Mouse (Mus musculus) CH12.LX (cell line): ENCODE results near the gene Rgl1. TPM values are rescaled to one million over a fixed set of nuclear protein-coding genes. Genes with fewer than 3 reads are reported as not detected.
A peak's percentile ranks its signal among the peaks of the same experiment; 100 is the strongest.

Experiments
- DNase-seq: peaks from one replicate; pipeline ENCODE4 v3.0.0-alpha.2; 2013; ENCODE audit errors: extremely low read depth
- H3K27ac ChIP-seq: 2 replicates; pipeline ENCODE4 v1.5.1; 2012; ENCODE audit warnings: low read depth, mild to moderate bottlenecking, control low read depth, moderate library complexity; ENCODE audit not compliant: insufficient read depth
- H3K27me3 ChIP-seq: replicated peaks from 2 replicates; pipeline ENCODE3; 2012; ENCODE audit warnings: inconsistent platforms
- H3K36me3 ChIP-seq, 2 experiments: replicated peaks in 1 of 2; 2 replicates each; pipeline versions ENCODE3 to v1.6.1; 2012; ENCODE audit warnings: inconsistent platforms in 1 of 2, low read length in 1 of 2, mild to moderate bottlenecking in 1 of 2, mixed read lengths in 1 of 2, moderate library complexity in 1 of 2; ENCODE audit not compliant: control insufficient read depth in 1 of 2, insufficient read depth in 1 of 2
- H3K4me1 ChIP-seq, 2 experiments: 2 replicates each; pipeline ENCODE4 v1.6.1; 2012; ENCODE audit warnings: inconsistent platforms in 1 of 2, moderate library complexity in 1 of 2; ENCODE audit not compliant: insufficient read depth in 2 of 2, control insufficient read depth in 1 of 2
- H3K4me2 ChIP-seq: 2 replicates; pipeline ENCODE4 v1.6.1; 2012; ENCODE audit warnings: low read depth, mild to moderate bottlenecking, control low read depth; ENCODE audit not compliant: poor library complexity, insufficient read depth, severe bottlenecking
- H3K4me3 ChIP-seq, 3 experiments: fragments of 150-350 bp in 1 of 3; sonication (generic) in 1 of 3; replicated peaks in 1 of 3; 2 replicates each; pipeline versions ENCODE3 to v1.5.1; 2011 to 2012; ENCODE audit warnings: low read depth in 2 of 3, low read length in 2 of 3, mild to moderate bottlenecking in 2 of 3, moderate library complexity in 2 of 3, control low read depth in 1 of 3, improper control_type of control experiment in 1 of 3, inconsistent platforms in 1 of 3, mixed read lengths in 1 of 3; ENCODE audit not compliant: poor library complexity in 1 of 3
- H3K79me2 ChIP-seq: replicated peaks from 2 replicates; pipeline ENCODE4 v1.6.1; 2012; ENCODE audit warnings: mild to moderate bottlenecking, moderate library complexity; ENCODE audit not compliant: control insufficient read depth, poor library complexity, insufficient read depth, severe bottlenecking; ENCODE audit errors: extremely low read depth
- H3K9ac ChIP-seq: 2 replicates; pipeline ENCODE4 v1.6.1; 2012; ENCODE audit warnings: low read depth, mild to moderate bottlenecking, control low read depth, moderate library complexity; ENCODE audit not compliant: insufficient read depth
- H3K9me3 ChIP-seq: replicated peaks from 2 replicates; pipeline ENCODE3; 2012; ENCODE audit warnings: low read length, inconsistent platforms, mixed read lengths
- BHLHE40 ChIP-seq: IDR thresholded peaks from 2 replicates; pipeline ENCODE4 v1.6.1; 2011; ENCODE audit warnings: mild to moderate bottlenecking, low read depth, low read length, improper control_type of control experiment
- CHD1 ChIP-seq: IDR thresholded peaks from 2 replicates; pipeline ENCODE4 v1.6.1; 2012; ENCODE audit warnings: low read depth, low read length, improper control_type of control experiment, inconsistent platforms
- CHD2 ChIP-seq: IDR thresholded peaks from 2 replicates; pipeline ENCODE4 v1.6.1; 2011; ENCODE audit warnings: low read length, improper control_type of control experiment
- CTCF ChIP-seq, 2 experiments: IDR thresholded peaks in 1 of 2; conservative IDR thresholded peaks in 1 of 2; 2 replicates each; pipeline ENCODE4 v1.5.1; 2011 to 2012; ENCODE audit warnings: low read depth in 2 of 2, low read length in 2 of 2, improper control_type of control experiment in 1 of 2, inconsistent platforms in 1 of 2, mild to moderate bottlenecking in 1 of 2, moderate library complexity in 1 of 2
- E2F4 ChIP-seq: IDR thresholded peaks from 2 replicates; pipeline ENCODE4 v1.6.1; 2011; ENCODE audit warnings: low read depth, low read length, improper control_type of control experiment; ENCODE audit not compliant: insufficient replicate concordance
- ELF1 ChIP-seq: IDR thresholded peaks from 2 replicates; pipeline ENCODE4 v1.6.1; 2014; ENCODE audit warnings: low read depth, mild to moderate bottlenecking, inconsistent platforms, low read length, improper control_type of control experiment
- EP300 ChIP-seq: IDR thresholded peaks from 2 replicates; pipeline ENCODE4 v1.6.1; 2011; ENCODE audit warnings: low read length, improper control_type of control experiment
- ETS1 ChIP-seq: conservative IDR thresholded peaks from 2 replicates; pipeline ENCODE4 v1.6.1; 2012; ENCODE audit warnings: low read depth, mild to moderate bottlenecking, inconsistent platforms, low read length, improper control_type of control experiment, moderate library complexity
- GABPA ChIP-seq: IDR thresholded peaks from 2 replicates; pipeline ENCODE4 v1.6.1; 2012; ENCODE audit warnings: low read depth, low read length, improper control_type of control experiment, inconsistent platforms; ENCODE audit not compliant: insufficient replicate concordance
- HCFC1 ChIP-seq: IDR thresholded peaks from 2 replicates; pipeline ENCODE4 v1.6.1; 2012; ENCODE audit warnings: low read depth, mild to moderate bottlenecking, inconsistent platforms, low read length, improper control_type of control experiment
- IRF4 ChIP-seq: IDR thresholded peaks from 2 replicates; pipeline ENCODE4 v1.6.1; 2014; ENCODE audit warnings: low read depth, mild to moderate bottlenecking, inconsistent platforms, low read length, improper control_type of control experiment
- JUN ChIP-seq: IDR thresholded peaks from 2 replicates; pipeline ENCODE4 v1.6.1; 2011; ENCODE audit warnings: low read depth, mild to moderate bottlenecking, low read length, improper control_type of control experiment, moderate library complexity; ENCODE audit not compliant: insufficient read depth
- JUND ChIP-seq: conservative IDR thresholded peaks from 2 replicates; pipeline ENCODE4 v1.6.1; 2011; ENCODE audit warnings: low read depth, low read length, improper control_type of control experiment
- KAT2A ChIP-seq: IDR thresholded peaks from 2 replicates; pipeline ENCODE4 v1.6.1; 2012; ENCODE audit warnings: low read length, improper control_type of control experiment, inconsistent platforms; ENCODE audit not compliant: insufficient replicate concordance
- MAFK ChIP-seq: IDR thresholded peaks from 2 replicates; pipeline ENCODE4 v1.6.1; 2011; ENCODE audit warnings: low read length, improper control_type of control experiment; ENCODE audit not compliant: insufficient replicate concordance
- MAX ChIP-seq: IDR thresholded peaks from 2 replicates; pipeline ENCODE4 v1.6.1; 2011; ENCODE audit warnings: low read length, improper control_type of control experiment
- MEF2A ChIP-seq: IDR thresholded peaks from 2 replicates; pipeline ENCODE4 v1.6.1; 2014; ENCODE audit warnings: low read depth, mild to moderate bottlenecking, inconsistent platforms, low read length, improper control_type of control experiment, borderline replicate concordance
- MXI1 ChIP-seq: IDR thresholded peaks from 2 replicates; pipeline ENCODE4 v1.6.1; 2011; ENCODE audit warnings: mild to moderate bottlenecking, low read depth, low read length, improper control_type of control experiment
- MYC ChIP-seq: IDR thresholded peaks from 2 replicates; pipeline ENCODE4 v1.6.1; 2011; ENCODE audit warnings: low read depth, mild to moderate bottlenecking, improper control_type of control experiment, low read length
- NELFE ChIP-seq: IDR thresholded peaks from 2 replicates; pipeline ENCODE4 v1.6.1; 2011; ENCODE audit warnings: low read depth, low read length, improper control_type of control experiment
- NRF1 ChIP-seq: IDR thresholded peaks from 2 replicates; pipeline ENCODE4 v1.6.1; 2014; ENCODE audit warnings: low read depth, mild to moderate bottlenecking, inconsistent platforms, low read length, improper control_type of control experiment, moderate library complexity
- PAX5 ChIP-seq: IDR thresholded peaks from 2 replicates; pipeline ENCODE4 v1.6.1; 2012; ENCODE audit warnings: low read length, inconsistent platforms, mixed read lengths
- POLR2A ChIP-seq: IDR thresholded peaks from 2 replicates; pipeline ENCODE4 v1.6.1; 2011; ENCODE audit warnings: low read depth, mild to moderate bottlenecking, improper control_type of control experiment, low read length
- POLR2AphosphoS2 ChIP-seq: IDR thresholded peaks from 2 replicates; pipeline ENCODE4 v1.6.1; 2011; ENCODE audit warnings: low read depth, low read length, improper control_type of control experiment
- RAD21 ChIP-seq: IDR thresholded peaks from 2 replicates; pipeline ENCODE4 v1.6.1; 2011; ENCODE audit warnings: low read depth, mild to moderate bottlenecking, low read length, improper control_type of control experiment, moderate library complexity
- RCOR1 ChIP-seq: conservative IDR thresholded peaks from 2 replicates; pipeline ENCODE4 v1.6.1; 2012; ENCODE audit warnings: low read depth, mild to moderate bottlenecking, inconsistent platforms, low read length, improper control_type of control experiment
- SIN3A ChIP-seq: IDR thresholded peaks from 2 replicates; pipeline ENCODE4 v1.6.1; 2012; ENCODE audit warnings: low read length, improper control_type of control experiment, inconsistent platforms
- SMC3 ChIP-seq: IDR thresholded peaks from 2 replicates; pipeline ENCODE4 v1.6.1; 2011; ENCODE audit warnings: low read depth, low read length, improper control_type of control experiment
- TBP ChIP-seq: conservative IDR thresholded peaks from 2 replicates; pipeline ENCODE4 v1.6.1; 2011; ENCODE audit warnings: low read depth, low read length, improper control_type of control experiment
- TCF12 ChIP-seq: IDR thresholded peaks from 2 replicates; pipeline ENCODE4 v1.6.1; 2014; ENCODE audit warnings: low read depth, mild to moderate bottlenecking, inconsistent platforms, low read length, improper control_type of control experiment
- UBTF ChIP-seq: IDR thresholded peaks from 2 replicates; pipeline ENCODE4 v1.6.1; 2012; ENCODE audit warnings: low read depth, mild to moderate bottlenecking, inconsistent platforms, low read length, improper control_type of control experiment, moderate library complexity
- USF1 ChIP-seq: IDR thresholded peaks from 2 replicates; pipeline ENCODE4 v1.6.1; 2014; ENCODE audit warnings: low read depth, mild to moderate bottlenecking, inconsistent platforms, low read length, improper control_type of control experiment
- USF2 ChIP-seq: conservative IDR thresholded peaks from 2 replicates; pipeline ENCODE4 v1.6.1; 2011; ENCODE audit warnings: low read depth, low read length, improper control_type of control experiment
- ZC3H11A ChIP-seq: IDR thresholded peaks from 2 replicates; pipeline ENCODE4 v1.6.1; 2012; ENCODE audit warnings: low read depth, mild to moderate bottlenecking, inconsistent platforms, low read length, improper control_type of control experiment
- ZKSCAN1 ChIP-seq: IDR thresholded peaks from 2 replicates; pipeline ENCODE4 v1.6.1; 2012; ENCODE audit warnings: low read depth, inconsistent platforms, low read length, improper control_type of control experiment, borderline replicate concordance
- ZMIZ1 ChIP-seq: IDR thresholded peaks from 2 replicates; pipeline ENCODE4 v1.6.1; 2012; ENCODE audit warnings: low read depth, mild to moderate bottlenecking, inconsistent platforms, low read length, improper control_type of control experiment
- ZNF384 ChIP-seq: IDR thresholded peaks from 2 replicates; pipeline ENCODE4 v1.6.1; 2012; ENCODE audit warnings: low read depth, low read length, improper control_type of control experiment, inconsistent platforms
- dilution Hi-C: fragments of 300-500 bp; cut with MboI; formaldehyde crosslinking; loops from 2 replicates; pipeline ENCODE4 v1.14.3; 2020; ENCODE audit warnings: low sequenced_read_pairs; ENCODE audit not compliant: extremely low pct_unique_long_range_greater_than_20kb, extremely low pct_ligation_motif_present
- in situ Hi-C: fragments of 300-500 bp; cut with MboI; formaldehyde crosslinking; loops from 3 replicates; pipeline ENCODE4 v1.14.3; 2019; ENCODE audit warnings: low sequenced_read_pairs, low pct_ligation_motif_present, low pct_unique_long_range_greater_than_20kb, mixed read lengths
- polyA plus RNA-seq: library from polyadenylated mRNA; unstranded; fragments of >175 nt; gene quantifications from 2 replicates; pipeline ENCODE4 v1.2.1, GENCODE M21; 2012; ENCODE audit warnings: low read depth; ENCODE audit not compliant: insufficient read length
- total RNA-seq, 2 experiments: library from RNA; depleted of rRNA; stranded (reverse); fragments of 300-350 nt in 1 of 2; fragments of >200 nt in 1 of 2; gene quantifications; 2 replicates each; pipeline ENCODE4 v1.2.3; 2012 to 2014

Rgl1 gene
- total and polyA plus RNA-seq, 3 experiments: 0.25 to 1.7 (median 0.74) TPM

DNA sequence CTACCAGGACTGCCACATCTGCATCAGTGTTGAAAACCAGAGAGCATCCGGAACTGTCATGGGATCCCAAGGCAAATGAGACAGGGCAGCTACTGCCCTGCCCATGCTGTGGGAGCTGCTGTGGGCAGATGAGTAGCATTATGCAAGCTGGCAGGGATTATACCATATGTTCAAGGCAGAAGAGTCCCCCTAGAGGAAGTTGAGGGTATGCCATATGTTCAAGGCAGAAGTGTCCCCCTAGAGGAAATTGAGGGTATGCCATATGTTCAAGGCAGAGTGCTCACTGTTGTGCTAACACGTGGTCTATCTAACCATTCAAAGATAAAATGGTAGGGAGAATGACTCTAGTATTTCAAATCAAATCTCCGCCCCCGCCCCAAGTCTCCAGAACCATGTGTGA is 254.9 kb downstream of the Rgl1 start:
- Histone ChIP-seq H3K4me1 (no peaks in the 10 kb centered on the region), H3K9ac (no peak overlapping the region), H3K27me3 (no peaks in the 10 kb centered on the region), H3K79me2 (no peaks in the 10 kb centered on the region), H3K36me3 (no peaks in the 10 kb centered on the region), H3K4me3 (no peak overlapping the region), H3K27ac (no peak overlapping the region), H3K4me2 (no peak overlapping the region), H3K9me3 (no peaks in the 10 kb centered on the region)
- TF ChIP-seq MEF2A (no peak), ZC3H11A (no peak), MAX (peak; percentile 57; the same call in 1 of the 2 replicates), MYC (peak; percentile 86), MXI1 (no peak), NELFE (peak; percentile 70; the same call in 1 of the 2 replicates), NRF1 (no peak), ZNF384 (no peak), KAT2A (no peak), RAD21 (peak; percentile 64), TBP (no peak), PAX5 (no peak), MAFK (no peak), JUND (no peak), E2F4 (no peak), ELF1 (no peak), JUN (no peak), SIN3A (no peak), HCFC1 (no peak), RCOR1 (no peak), POLR2A (no peak), GABPA (no peak), CTCF (conservative IDR thresholded peaks at IDR 0.05 in 1 of 2, IDR thresholded peaks at IDR 0.05 in 1 of 2; ENCODE audit: low read depth in 2 of 2, low read length in 2 of 2) (peak; percentile 93 to 100), USF2 (no peak), USF1 (no peak), POLR2AphosphoS2 (no peak), IRF4 (no peak), CHD1 (no peak), SMC3 (peak; percentile 57), CHD2 (no peak), EP300 (no peak), ETS1 (no peak), ZKSCAN1 (no peak), TCF12 (no peak), UBTF (no peak), BHLHE40 (no peak), ZMIZ1 (no peak)
- in situ Hi-C loops: no loop called here
- DNase-seq: peak; percentile 76
- dilution Hi-C loops: no loop called here
